Mouse (Mus musculus) spleen, postnatal 10 days (tissue): ENCODE measurements around the gene Spdye4a.
A peak's percentile ranks its signal among the peaks of the same experiment; 100 is the strongest.
"Not testable (repeated sequence)": the region's sequence is repeated elsewhere in the genome, so short reads cannot be mapped to it uniquely, and the experiment has no call there.

Experiments used
- DNase-seq, 2 experiments: peaks; one replicate each; pipeline ENCODE4 v3.0.0; 2021 to 2022; ENCODE audit warnings: low spot score in 2 of 2

The Spdye4a gene

DNA sequence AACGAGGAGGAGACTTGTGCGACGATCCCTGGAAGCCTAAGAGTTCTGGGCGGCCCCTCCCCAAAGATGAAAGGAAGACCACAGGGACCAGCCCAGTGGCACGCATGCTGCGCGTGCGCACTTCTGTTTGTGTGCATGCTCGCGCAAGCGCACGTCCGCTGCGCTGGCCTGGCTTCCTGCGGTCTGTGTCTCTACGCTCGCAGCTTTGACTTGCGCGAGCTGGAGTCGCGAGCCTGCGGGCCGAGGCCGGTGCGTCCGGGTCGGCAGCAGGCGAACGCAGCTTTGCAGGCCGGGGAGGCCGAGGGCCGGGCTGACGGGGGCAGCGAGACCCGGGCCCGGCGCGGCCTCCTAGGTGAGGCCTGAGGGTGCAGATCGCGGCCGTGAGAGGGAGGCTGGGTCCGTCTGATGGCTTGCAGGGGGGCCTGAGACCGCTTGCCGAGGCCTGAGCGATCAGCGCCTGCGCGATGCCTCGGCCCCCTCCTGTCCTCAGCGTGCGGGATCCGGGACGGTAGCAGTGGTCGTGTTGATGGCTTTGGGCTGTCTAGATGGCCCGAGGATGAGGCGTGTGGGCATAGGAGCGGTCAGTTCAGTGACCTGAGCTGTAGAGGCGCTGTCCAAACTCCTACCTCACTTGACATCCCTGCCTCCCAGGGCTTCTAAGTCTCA lies 8.5 kb upstream of the Spdye4a start, which contains the start of gene Zfp12:
Gene Zfp12, plus strand, starts transcription at position 136 of the 666 bp plus-strand sequence.
- peak; percentile 61 to 84 for DNase-seq

GRCm38 (mm10) chr5:143222287-143222686 lies 4.4 kb downstream of the Spdye4a start:
- DNase-seq, result no peak

DNA sequence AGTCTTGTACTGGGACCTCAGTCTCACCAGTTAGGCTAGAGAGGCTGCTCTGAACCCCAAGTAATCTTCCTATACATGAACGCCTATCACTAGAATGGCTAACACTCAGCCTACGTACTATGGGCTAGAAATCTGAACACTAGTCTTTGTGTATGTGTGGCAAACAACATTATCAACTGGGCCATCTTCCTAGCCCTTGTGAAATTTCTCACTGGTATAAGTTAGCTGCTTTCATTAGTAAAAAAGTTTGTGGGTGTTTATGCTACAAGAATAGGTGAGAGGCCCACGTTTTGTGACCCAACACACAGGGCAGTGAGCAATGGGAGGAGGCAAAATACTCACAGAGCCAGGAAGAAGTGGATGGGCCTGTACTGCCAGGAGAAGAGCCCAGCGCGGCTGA lies 5.7 kb downstream of the Spdye4a start:
- no peak for DNase-seq

DNA sequence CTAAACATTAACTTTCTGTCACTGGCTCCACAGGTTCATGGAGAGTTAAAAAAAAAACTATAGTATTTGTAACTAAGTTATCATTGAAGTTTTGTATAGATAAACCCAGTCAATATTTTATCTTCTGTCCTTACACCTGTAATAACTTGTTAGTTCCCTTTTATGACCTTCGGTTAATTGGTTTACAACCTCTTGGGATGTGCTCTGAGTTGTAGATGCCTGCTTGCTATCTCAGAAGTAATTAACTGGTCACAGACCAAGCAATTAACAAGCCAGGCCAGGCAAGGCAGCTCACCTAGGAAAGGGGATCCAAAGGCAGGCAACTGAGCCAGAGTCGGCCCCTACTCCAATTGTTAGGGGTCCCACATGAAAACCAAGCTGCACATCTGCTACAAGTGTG lies 12.9 kb downstream of the Spdye4a start:
- DNase-seq, result no peak

- DNase-seq, result peak in 1 of 2 experiments; percentile 25
These were observed 21.7 kb downstream of the Spdye4a start for GRCm38 (mm10) chr5:143205015-143205414.

DNA sequence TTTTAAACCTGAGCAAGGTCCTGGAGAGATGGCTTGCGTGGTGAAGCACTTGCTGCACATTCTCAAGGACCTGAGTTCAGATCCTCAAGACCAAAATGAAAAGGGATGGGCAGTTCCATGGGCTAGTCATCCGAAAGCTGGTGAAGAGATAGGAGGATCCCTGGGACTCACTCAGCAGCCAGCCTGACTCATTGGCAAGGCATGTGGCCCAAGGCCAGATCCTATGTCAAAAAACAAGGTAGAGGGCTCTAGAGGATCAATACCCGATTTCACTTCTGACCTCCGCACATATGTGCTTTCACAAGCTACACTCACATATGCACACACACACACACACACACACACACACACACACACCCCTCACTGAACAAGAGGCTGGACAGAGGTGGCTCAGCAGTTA lies 30.2 kb downstream of the Spdye4a start:
- DNase-seq, result no peak

DNA sequence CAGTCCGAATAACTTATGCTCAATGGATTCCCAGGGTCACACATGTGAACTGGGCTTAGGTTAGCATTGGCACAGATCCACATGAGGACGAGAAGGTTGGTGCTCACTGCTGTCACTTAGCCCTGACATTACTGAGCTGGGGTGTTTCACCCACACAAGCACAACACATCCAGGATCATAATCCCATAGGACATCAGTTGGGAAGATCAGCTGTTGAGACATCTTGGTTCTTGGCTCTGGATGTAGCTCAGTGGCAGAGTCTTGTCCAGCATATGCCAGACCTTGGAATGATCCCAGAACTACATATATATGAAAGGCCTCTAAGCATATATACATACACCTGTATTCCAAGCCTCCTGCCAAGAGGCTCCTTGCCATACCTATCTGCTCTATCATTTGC lies 31.5 kb downstream of the Spdye4a start:
- no peak for DNase-seq

- DNase-seq, result not testable (repeated sequence)
These were observed 31.9 kb downstream of the Spdye4a start for GRCm38 (mm10) chr5:143194747-143195146.

GRCm38 (mm10) chr5:143192806-143193205 lies 33.9 kb downstream of the Spdye4a start:
- no peak for DNase-seq

- not testable (repeated sequence) for DNase-seq
These were observed 38.7 kb downstream of the Spdye4a start for GRCm38 (mm10) chr5:143188014-143188413.

DNA sequence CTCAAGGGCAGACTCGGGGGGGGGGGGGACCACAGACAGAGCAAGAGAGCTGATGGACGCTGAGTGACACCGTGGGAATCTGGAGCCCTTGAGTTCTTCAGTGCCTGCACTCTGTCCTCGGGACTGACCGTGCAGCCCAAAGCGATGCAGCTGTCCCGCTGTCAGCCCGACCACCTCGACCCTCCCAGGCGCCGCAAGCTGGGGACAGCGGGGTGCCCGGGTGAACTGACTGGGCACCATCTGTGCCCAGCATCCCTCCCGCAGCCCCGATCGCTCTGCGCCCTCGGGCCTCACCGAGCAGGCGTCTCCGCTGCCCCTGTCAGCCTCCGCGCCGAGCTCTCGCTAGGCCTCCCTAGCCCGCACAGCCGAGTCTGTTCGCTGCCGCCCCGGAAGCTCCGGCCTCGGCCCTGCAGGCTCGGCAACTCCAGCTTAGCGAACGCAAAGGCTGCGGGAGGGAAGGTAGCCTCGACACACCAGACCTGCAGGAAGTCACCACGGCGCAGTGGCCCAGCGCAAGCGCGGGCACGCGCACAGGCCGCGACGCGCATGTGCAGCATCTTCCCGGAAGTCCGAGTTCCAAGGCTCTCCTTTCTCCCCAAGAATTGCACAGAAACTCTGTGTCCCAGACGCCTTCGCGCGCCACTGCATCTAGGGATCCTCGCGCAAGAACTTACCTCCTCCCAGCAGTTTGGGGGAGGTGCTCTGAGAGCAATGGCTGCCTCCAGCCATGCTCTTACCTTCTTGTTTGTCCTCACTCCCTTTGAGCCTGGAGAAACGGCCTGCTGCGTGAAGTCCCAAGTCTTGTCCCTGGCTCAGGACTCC lies 46.2 kb downstream of the Spdye4a start, which contains the start of the genes Rbak and Spdye4b:
Gene Rbak, minus strand, starts transcription at position 521 of the 822 bp plus-strand sequence.
Gene Spdye4b, plus strand, starts transcription at position 763 of the 822 bp plus-strand sequence.
- DNase-seq, result peak; percentile 45 to 82

DNA sequence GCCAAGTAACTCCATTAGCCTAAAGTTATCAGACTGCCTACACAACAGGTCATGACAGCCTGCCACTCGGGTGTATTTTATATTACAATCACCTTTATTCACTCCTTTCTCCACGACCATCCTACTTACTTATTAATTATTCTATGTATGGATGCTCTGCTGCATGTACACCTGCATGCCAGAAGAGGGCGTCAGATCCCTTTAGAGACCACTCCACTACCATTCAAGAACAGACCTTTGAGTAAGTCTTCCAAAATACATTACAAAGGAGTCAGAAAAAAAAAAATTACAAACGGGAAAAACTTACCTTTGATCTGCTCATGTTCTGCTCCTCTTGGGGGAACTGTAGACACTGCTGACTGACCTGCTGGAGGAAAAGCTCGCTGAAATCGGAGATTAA lies 47.5 kb downstream of the Spdye4a start:
- peak in 1 of 2 experiments; percentile 24 for DNase-seq

GRCm38 (mm10) chr5:143177541-143178200 lies 49.0 kb downstream of the Spdye4a start:
- DNase-seq, result peak in 1 of 2 experiments; percentile 26

- DNase-seq, result no peak
These were observed 50.7 kb downstream of the Spdye4a start for GRCm38 (mm10) chr5:143175970-143176369.
